Mouse (Mus musculus): ENCODE measurements around the gene Tsg101.

DNA sequence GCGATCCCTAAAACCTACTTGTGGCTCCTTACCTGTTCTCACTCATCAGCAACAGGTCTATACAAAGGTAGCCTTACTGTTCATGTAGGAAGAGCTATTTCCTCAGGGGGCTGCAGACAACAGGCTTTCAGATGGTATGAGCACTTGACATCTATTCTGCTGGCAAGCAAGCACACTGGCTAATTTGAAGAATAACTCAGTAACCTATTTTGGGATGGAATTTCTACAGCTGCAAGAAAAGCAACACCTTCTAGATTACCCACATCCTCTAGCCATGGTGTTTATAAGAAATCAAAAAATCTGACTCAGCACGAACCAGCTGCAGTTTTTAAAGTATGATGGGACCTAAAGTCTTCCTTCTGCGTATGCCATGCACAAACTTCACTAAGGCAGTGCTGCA is 11.6 kb upstream of the Tsg101 start:
- TF ChIP-seq CTCF (IDR thresholded peaks at IDR 0.05; ENCODE audit: insufficient read depth, low read length) = no peak
- TF ChIP-seq POLR2A (IDR thresholded peaks at IDR 0.05; ENCODE audit: borderline replicate concordance, extremely low read depth, low read depth, low read length) = no peak
